Mouse (Mus musculus) cortical plate, adult 2 months (tissue): ENCODE measurements around the gene Cyb5d1.

Source experiments
- CTCF ChIP-seq: fragments of 200-500 bp; IDR thresholded peaks from 2 replicates; pipeline ENCODE4 v1.5.1; 2011; ENCODE audit warnings: mild to moderate bottlenecking, control low read depth, low read length; ENCODE audit not compliant: insufficient read depth; ENCODE audit errors: extremely low read depth
- POLR2A ChIP-seq: fragments of 200-500 bp; IDR thresholded peaks from 2 replicates; pipeline ENCODE4 v1.6.1; 2011; ENCODE audit warnings: mild to moderate bottlenecking, low read length, control low read depth; ENCODE audit not compliant: insufficient read depth; ENCODE audit errors: extremely low read depth

DNA sequence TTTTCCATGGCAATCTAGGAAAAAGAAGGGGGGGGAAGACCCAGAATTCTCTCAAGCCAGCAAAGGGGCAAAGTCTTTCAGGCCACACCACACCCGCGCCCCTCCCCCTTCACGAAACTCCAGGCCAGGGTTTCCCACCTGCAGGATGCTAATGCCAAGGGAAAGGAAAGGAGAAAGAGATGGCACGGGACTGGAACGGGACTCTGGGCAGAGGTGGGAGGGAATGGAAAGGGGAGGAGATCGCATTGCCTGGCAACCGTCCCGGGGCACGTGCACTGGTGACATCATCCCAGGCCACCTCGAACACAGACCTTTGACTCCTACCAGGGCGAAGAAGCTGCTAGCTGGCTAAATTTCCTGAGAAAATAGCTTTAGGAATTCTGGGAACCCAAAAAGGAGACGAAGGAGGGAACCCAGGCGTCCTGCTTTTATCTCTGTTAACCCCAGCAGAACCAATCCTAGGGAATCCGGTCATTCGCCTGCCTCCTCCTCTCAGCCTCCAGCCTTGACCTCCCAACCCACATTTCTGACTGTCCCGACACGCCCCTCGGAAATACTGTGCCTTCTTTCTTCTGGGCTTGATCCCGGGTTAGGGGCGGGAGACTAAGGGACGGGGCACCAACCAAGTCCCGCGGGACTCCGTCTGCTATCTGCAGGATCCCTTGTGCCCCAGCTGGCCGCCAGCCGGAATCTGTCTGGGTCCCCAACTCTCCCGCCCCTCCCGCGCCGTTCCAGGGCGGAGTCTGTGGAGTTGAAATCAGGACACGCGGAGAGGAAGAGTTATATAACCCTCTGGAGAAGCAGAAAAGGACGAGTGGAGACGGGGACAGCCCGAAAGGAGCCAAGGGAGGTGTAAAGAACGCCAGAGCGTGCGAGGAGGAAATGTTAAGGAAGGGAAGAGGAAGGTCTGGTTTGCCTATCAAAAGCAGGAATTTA is 22.3 kb upstream of the Cyb5d1 start:
- no peak for TF ChIP-seq CTCF
- TF ChIP-seq POLR2A, result peak; percentile 87
